Mouse (Mus musculus): ENCODE data around the gene Il34.

The Il34 gene

DNA sequence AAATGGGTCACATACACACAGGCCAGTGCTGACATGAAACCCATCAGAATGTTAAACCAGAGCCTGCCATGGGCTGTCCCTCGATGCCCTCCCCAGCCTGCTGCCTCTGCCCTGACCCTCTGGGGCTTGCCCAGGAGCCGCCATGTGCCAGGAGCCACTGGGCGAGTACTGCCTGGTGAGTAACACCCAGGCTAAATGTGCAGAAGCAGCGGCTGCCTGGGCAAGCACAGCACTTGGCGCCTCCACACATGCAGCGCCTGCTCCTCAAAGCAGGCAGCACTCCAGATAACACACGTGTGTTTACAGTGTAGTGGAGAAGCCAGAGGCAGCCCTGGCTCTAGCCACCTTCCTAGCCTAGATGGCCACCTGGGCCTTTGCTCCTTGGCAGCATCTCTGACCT, 92.7 kb downstream of the Il34 start:
- DNase-seq (ENCODE audit: extremely low read depth, low read depth, low spot score), result peak; percentile 45

DNA sequence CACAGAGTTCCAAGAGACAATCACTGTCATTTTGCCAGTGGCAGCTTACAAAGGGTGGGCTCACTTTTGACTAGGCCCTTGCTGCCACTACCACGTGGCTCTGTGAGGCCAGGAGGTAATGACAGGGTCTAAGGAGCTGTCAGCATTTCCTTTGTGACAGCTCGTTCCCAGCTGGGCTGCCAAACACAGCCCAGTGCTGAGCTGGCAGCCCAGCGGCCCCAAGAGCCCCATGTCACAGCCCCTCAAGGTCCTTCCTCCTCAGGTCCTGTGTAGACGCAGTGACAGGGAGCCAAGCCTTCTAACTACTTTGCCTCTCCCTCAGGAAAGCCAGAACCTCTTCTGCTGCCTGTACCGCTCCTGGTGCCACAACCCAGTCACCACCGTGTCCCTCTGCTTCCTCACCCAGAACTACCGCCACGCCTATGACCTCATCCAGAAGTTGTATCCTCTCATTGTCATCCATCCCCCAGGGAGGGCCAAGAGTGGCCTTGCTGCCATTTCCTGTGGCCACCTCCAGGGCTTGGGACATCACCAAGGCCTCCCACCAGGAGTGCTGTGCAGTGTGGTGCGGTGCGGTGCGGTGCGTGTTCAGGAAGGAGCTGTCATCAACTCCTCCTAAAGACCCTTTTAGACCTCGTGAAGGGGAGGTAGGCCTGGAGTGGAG, 94.3 kb downstream of the Il34 start:
- no peak for DNase-seq (ENCODE audit: extremely low read depth, low read depth, low spot score)

DNA sequence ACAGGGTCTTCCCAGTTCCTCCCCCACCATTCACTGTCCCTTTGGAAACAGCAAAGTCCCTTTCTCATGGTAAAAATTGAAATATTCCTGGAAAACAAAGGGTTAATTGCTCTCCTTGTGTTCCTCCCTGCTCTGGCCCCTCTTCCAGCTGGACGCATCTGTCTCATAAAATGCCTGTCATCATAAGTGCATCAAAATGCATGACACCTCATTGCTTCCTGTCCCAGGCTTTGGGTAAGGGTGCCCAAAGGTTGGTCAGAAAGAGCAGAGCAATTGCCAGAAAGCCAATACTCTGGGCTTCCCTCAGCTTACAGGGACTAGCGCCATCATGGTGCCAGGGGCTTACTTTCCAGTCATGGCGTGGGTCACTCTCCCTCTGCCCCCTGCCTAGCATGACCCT, 95.1 kb downstream of the Il34 start:
- DNase-seq (ENCODE audit: extremely low read depth, low read depth, low spot score), result no peak

DNA sequence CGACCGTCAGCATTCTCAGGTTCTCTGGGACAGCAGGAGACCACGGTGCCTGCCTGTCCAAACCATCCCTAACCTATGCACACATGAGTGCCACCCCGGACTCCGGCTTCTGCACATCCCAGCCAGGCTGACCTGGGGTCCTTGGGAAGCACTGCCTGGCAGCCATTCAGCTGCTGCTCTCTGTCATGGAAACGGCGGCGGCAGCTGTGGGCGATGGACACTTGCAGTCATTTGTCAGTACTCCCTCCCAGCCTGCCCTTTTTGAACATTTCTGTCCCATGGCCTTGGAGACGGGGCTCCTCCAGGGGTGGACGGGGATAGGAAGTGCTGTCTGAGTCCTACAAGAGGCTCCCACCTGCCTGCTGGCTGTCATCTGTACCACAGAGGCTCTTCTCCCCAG, 97.3 kb downstream of the Il34 start:
- no peak for DNase-seq (ENCODE audit: extremely low read depth, low read depth, low spot score)

DNA sequence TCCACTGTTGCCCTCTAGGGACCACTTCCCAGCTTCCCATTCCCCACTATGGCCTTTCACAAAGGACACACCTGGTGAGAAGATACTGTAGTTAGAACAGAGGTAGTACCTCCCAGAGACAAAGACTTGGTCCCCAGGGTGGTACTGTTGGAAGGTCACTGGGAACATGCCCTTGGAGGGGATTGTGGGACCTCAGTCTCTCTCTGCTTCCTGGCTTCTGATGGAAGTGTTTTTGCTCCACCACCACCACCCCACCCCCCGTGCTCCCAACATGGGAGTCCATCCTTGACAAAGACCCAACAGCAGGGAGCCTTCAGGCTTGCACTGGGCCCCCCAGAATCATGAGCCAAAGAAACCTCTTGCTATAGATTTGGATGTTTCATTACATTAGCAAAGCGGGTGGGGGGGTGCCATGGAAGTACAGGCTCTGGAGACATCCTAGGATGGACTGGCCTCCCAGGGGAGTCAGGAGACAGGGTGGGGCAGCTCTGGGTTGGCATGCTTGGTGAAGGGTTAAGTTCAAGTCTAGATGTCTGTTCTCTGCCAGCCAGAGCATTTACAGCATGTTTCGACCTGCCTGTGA, 99.3 kb downstream of the Il34 start:
- DNase-seq (ENCODE audit: extremely low read depth, low read depth, low spot score), result no peak

DNA sequence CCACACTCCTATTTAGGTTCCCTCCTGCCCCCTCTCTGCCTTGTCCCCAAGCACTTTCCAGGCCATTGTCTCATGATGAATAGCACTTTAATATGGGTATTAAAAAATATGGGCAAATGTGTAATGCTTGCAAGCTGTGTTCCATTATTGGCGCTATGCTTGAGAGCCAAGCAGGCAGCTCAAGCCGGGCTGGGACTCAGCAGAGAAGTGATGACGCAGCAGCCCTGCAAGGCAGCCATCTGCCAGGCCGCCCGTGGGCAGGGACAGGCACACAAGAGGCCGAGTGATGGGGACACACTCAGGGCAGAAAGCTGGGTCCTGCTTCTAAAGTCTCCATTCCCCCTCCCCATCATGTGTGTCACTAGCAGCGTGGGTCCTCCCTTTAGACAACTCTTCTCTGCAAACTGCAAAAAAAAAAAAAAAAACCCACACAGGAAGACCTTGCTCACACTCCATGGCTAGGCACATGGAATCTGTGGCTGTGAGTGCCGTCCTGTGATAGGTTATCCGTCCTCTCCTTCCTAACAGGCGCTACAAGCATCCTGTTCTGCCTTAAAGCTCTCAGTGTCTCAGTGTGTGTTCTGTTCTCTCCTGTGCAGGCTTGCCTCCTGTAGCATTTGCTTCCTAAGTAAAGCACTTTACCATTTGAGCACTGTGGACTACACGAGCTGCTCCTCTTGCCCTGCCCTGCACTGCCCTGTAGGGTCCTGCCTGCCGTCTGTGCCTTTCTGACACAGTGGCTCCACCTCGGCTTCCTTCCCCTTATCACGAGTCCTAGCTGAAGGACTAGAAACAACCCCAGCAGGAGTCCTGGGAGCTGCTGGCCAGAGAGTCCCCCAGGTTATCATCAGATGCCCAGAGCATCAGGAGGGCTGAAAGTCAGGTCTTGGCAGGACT, 100.1 kb downstream of the Il34 start:
- no peak for DNase-seq (ENCODE audit: extremely low read depth, low read depth, low spot score)

DNA sequence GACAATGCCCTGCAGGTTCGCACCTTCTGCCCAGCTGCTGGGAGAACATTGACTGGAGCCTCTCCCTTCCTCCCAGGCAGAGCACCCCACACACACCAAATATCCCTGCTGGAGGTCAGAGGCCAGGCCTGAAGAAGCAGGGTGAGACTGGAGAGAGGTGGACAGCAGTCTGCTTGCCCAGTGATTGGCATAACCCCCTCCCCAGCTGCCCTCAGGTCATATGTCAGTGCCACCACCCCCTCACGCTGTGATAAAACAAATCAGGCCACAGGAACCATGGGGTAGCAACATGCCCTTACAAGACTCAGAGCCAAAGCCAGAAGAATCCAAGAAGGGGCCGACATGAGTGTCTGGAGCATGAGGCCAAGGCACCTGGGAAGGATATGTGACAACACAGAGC, 101.6 kb downstream of the Il34 start:
- no peak for DNase-seq (ENCODE audit: extremely low read depth, low read depth, low spot score)

DNA sequence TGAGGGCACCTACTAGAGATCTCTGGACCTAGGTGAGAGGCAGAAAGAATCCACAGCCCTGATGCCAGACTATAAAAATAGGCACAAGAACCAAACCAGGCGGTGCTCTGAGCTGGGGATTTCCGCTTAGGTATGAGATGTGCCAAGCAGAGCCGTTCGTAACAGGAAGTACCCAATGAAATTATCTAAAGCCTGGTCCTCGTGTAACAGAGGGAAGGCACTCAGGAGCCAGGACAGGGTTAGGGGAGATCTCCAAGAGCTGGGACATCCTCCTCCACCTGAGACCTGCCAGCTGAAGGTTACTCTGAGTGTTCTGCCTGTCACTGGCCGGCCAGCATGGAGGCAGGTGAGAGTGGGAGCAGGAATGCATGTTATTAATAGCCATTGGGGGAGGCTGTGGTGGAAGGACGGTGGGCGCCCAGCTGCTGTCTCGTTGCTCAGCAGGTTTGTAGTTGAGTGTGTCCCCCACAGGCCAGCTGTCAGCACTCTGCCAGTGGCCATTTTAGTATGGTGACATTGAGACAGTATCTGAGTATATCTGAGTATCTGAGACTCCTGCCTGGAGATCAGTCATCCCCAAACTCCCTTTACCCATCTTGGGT, 102.2 kb downstream of the Il34 start:
- no peak for DNase-seq (ENCODE audit: extremely low read depth, low read depth, low spot score)

DNA sequence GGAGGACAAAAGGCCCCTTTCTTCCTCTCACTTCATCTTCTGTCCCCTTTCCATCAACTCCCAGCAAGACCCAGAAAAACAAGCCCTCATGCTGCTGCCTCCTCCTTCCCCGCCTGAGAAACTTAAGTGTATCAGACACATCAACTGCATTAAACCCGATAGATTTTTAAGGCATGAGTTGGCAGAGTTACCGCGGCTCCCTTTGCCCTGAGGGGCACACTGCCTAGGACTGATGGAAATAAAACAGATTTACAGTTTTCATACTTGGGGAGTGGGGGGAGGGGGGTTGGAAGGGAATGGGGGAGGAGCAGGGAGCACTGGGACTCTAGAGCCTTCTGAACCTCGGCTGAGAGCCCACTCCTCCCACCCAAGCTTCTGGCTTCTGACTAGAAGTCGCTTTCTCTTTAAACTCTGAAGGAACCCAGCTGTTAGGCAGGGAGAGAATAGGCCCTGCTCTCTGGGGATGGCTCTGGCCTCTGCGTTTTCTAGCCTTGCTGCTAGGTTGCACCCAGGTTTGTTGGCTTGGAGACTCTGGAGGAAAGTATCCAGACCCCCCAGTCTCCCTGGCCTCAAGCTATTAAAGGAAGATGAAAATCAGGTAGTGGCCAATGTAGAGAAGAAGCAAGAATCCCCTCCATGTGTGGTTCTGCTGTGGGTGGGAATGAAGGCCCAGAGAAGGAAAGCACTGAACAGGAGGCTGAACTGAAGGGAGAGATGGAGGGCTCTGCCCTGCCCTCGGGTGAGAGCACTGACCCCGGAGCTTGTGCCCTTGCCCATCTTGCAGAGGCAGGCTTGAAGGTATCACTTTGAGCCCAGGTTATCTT, 102.9 kb downstream of the Il34 start:
- no peak for DNase-seq (ENCODE audit: extremely low read depth, low read depth, low spot score)

DNA sequence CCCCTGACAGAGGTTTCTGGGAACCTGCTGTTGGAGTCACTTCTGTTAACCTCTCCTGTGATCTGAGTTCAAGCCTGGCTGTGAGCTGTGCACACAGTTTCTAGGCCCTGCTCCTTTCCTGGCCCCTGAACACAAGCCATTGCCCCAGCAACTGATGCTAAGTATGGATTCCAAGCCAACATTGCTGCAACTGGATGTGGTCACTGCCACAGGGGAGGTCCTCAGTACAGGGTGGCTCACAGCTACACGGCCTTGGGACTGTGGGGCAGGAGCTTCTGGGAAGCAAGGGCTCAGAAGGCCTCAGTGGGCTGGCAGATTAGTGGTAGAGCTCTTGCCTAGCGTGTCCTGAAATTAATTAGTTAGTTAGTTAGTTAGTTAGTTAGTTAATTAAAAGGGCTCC, 105.2 kb downstream of the Il34 start:
- DNase-seq (ENCODE audit: extremely low read depth, low read depth, low spot score), result no peak

DNA sequence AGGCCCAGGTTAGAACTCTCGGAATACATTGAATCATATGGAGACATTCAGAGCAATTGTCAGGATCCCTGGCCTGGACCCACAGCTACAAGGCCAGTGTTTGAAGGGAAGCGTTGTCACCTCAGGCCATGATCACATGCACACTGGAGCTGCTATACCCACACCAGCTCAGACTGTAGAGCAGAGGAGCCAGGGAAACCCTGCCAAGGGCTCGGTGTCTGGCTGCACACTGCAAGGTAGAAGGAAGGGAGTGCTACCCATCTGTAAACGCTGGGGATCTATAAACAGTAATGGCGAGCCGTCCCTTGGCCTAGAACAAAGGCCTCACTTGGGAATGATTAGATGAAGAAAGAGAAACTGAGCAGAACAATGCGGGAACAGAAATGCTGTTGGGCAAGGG, 106.2 kb downstream of the Il34 start:
- no peak for DNase-seq (ENCODE audit: extremely low read depth, low read depth, low spot score)

DNA sequence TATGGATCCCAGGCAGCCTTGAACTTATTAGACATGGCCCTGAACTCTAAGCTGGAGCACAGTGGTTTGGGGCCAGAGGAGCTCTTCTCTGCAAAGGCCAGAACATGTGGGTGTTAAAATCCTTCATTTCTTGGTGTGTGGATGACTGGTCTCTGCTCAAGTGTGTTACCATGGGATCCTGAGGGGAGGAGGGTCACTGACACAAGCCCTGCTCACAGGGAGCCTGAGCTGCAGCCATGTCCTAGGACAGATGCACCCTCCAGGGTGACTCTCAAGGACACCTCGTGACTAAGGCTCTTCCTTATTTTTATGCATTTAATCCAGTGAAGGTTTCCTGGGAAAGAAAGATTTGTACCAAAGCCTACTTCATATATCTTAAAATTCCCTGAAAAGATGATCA, 107.6 kb downstream of the Il34 start:
- no peak for DNase-seq (ENCODE audit: extremely low read depth, low read depth, low spot score)

DNA sequence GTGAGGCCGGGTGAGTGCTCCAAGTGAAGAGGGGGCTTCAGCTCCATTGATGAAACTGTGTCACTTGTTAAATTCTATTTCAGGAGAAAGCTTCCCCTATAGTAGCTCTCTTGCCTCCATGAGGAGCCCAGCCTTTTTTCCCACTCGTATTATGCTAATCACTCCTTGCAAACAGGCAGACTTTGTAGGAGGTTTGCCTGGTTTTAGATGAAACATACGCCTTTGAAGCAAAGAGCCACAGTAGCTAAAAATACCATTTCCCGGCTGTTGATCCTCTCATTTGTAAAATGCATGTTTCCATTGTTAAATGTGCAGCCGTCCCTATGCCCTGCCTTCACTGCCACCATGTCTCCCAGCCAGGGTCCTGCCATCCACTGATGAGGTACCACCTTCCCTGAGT, 108.2 kb downstream of the Il34 start:
- no peak for DNase-seq (ENCODE audit: extremely low read depth, low read depth, low spot score)

DNA sequence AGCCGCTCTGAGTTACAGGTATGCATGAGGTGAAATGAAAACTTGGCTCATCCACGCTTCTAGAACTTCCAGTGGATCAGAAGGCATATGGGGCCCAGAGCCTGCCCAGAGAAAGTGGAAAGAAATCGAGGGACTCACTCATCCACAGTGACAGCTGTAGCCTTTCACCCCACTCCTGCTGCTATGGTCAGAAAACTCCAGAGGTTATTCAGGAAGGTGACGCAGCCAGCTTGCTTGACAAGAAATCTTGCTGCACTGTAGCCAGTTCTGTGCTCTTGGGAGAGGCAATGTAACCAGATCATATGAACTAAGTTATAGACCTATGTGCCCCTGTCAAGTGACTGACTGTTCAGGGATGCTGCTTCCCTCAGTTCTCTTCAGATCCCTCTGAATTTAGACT, 109.7 kb downstream of the Il34 start:
- no peak for DNase-seq (ENCODE audit: extremely low read depth, low read depth, low spot score)

DNA sequence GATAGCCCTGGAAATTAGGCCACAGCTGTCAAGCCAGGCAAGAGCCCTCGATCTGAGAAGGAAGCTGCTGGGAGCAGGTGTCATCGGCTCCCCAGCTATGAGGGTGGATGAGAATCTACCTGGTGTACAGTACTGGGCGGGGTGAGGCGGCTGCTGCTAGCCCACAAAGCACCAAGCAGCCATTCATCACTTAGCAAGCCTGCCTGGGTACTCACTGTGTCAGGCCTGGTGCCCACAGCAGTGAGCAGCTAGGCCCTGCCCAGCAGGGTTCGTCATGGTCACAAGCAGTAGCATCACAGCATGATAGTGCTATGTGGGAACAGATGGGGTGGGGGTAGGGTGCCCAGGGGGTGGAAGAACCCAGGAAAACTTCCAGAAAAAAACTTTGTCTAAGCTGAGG, 110.3 kb downstream of the Il34 start:
- no peak for DNase-seq (ENCODE audit: extremely low read depth, low read depth, low spot score)

DNA sequence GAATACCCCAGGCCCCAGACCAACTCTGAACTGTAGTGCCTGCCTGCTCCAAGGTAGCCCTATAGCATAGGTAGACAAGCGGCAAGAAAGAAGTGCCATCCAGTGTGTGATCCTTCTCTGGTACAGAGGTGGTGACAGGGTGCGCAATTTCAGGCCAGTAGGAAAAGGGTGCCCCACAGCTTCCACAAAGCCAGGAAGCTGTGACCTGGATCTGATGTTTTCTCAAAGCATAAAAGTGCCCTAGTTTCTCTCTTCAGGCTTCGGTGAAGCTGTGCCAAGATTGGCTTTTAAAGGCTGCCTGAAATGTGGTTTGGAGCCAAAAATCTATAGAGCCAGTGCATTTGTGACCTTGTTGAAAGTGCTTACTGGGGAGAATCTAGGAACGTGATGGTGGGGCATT, 110.9 kb downstream of the Il34 start:
- DNase-seq (ENCODE audit: extremely low read depth, low read depth, low spot score), result no peak

DNA sequence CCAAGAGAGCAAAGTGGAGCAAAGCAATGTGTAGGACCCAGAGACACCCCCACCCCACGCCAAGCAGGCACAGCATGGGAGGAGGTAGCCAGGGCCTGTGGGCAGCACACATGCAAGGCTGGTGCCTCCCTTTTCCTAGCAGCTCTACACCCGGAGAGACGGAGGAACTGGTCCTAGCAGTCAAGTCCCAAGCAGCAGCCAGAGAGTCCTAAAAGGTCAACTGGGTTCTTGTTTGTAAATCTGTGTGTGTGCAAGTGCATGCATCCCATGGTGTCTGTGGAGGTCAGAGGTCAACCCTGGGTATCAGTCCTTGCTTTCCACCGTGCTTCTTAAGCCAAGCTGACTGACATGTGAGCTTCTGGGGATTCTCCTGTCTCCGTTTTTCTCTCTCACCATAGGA, 111.5 kb downstream of the Il34 start:
- no peak for DNase-seq (ENCODE audit: extremely low read depth, low read depth, low spot score)

Data from fat pad, adult 2 months (tissue).